Mouse (Mus musculus) testis, adult 2 months (tissue): ENCODE data around the gene Sh2d4b.

Experiments
- CTCF ChIP-seq: fragments of 200-500 bp; IDR thresholded peaks from 2 replicates; pipeline ENCODE4 v1.5.1; 2012; ENCODE audit warnings: low read depth, mild to moderate bottlenecking, inconsistent platforms, low read length, moderate library complexity; ENCODE audit not compliant: control insufficient read depth, insufficient read depth, insufficient replicate concordance
- POLR2A ChIP-seq: fragments of 200-500 bp; IDR thresholded peaks from 2 replicates; pipeline ENCODE4 v1.6.1; 2012; ENCODE audit warnings: low read depth, mild to moderate bottlenecking, inconsistent platforms, low read length, moderate library complexity; ENCODE audit not compliant: control insufficient read depth

GRCm38 (mm10) chr14:40864811-40865514, 28.1 kb downstream of the Sh2d4b start:
- no peak for TF ChIP-seq POLR2A
- no peak for TF ChIP-seq CTCF
